Mouse (Mus musculus) olfactory bulb, adult 2 months (tissue): ENCODE data around the gene Chd6. TPM values are rescaled to one million over a fixed set of nuclear protein-coding genes. Genes with fewer than 3 reads are reported as not detected.
A peak's percentile ranks its signal among the peaks of the same experiment; 100 is the strongest.

Experiments used
- H3K27ac ChIP-seq: fragments of 200-500 bp; 2 replicates; pipeline ENCODE4 v1.5.1; 2012; ENCODE audit warnings: low read depth, low read length; ENCODE audit not compliant: insufficient read depth
- H3K4me1 ChIP-seq: fragments of 200-500 bp; 2 replicates; pipeline ENCODE4 v1.6.1; 2012; ENCODE audit warnings: low read length; ENCODE audit not compliant: control insufficient read depth, insufficient read depth
- H3K4me3 ChIP-seq: fragments of 200-500 bp; 2 replicates; pipeline ENCODE4 v1.5.1; 2012; ENCODE audit warnings: mild to moderate bottlenecking, low read depth, low read length, moderate library complexity; ENCODE audit not compliant: insufficient read depth
- CTCF ChIP-seq: fragments of 200-500 bp; IDR thresholded peaks from 2 replicates; pipeline ENCODE4 v1.5.1; 2012; ENCODE audit warnings: low read depth, mild to moderate bottlenecking, low read length, moderate library complexity; ENCODE audit not compliant: insufficient read depth
- POLR2A ChIP-seq: fragments of 200-500 bp; IDR thresholded peaks from 2 replicates; pipeline ENCODE4 v1.6.1; 2012; ENCODE audit warnings: mild to moderate bottlenecking, low read depth, low read length, moderate library complexity; ENCODE audit not compliant: insufficient read depth
- WGBS: fragments of 180-500 bp; shearing (Covaris S2); methylation state at CpG from one replicate; pipeline ENCODE4 v1.1.7; 2018; 5-methylcytosine and 5-hydroxymethylcytosine counted together
- polyA plus RNA-seq: library from polyadenylated mRNA; stranded (reverse); fragments of >200 nt; gene quantifications from 2 replicates; pipeline ENCODE4 v1.2.4, GENCODE M21; 2012; ENCODE audit warnings: low replicate concordance; ENCODE audit not compliant: missing spikeins, insufficient read depth, insufficient read length

Chd6 gene
- polyA plus RNA-seq, result 148 TPM in 1 of 2 replicates, not detected in the other

DNA sequence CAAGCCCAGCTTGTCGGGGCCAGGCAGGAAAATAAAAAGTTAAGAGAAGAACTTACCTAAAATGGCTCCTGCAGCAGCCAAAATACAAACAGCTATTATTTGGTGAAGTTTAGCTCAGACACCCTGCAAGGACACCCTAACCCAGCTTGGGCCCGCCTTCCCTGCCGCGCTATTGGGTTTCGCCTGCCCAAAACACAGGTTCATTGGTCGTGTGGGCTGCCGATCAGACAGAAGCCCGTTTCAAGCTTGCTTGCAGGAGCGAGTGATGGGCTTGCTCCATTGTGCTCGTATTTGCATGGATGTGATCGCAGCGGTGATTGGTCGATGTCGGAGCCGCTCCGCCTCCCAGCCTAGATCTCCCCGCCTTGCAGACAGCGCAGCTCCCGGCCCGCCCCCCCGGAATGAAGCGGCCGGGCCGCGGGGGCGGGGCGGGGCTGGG is at the start of gene Chd6:
Chd6 (minus strand) TSS at position 143 of the 439 bp plus-strand sequence.
- WGBS, result under 1% methylated on average over 27 of the region's 27 CpGs
- H3K4me1 ChIP-seq, result peaks cover 2% of the 10 kb centered on the region; the same call in 1 of the 2 replicates
- H3K4me3 ChIP-seq, result peak within 1 kb of the TSS; percentile 99
- H3K27ac ChIP-seq, result peak within 1 kb of the TSS; percentile 81
- TF ChIP-seq POLR2A (no peak), CTCF (no peak)

DNA sequence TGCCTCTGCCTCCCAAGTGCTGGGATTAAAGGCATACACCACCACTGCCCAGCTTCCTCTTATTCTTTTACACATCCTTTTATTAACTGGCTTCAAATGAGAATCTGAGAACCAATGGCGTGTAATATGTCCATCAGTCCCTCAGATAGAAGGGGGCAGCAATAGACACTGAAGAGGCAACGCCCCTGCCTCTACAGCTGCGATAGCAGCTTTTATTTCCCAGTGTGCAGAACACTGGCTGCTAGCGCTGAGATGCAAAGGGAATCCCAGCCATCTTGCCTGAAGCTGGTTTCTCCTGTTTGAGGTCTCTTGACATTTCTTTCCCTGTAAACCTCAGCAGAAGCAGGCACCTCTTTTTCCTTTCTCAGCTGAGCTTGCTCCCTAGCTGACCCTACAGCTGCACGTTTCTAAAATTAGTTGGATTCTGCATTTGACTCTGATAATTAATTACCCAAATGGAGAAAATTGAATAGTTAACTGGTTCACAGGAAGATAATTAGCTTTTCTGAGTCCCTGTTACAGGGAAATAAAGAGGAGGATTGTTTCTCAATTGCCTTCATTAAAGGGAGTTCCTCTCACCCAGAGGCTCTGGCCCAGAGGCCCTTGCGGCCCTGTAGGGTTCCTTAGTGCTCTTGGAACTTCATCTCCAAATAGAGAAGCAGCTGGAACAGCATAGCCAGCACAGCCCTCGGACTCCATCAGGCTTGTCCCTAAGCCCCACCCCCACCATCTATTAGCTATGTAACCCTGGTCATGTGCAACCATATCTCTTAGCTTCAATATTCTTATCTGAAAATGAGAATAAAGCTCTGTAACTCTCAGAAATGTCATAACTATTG is 41.3 kb upstream of the Chd6 start:
- TF ChIP-seq POLR2A (no peak), CTCF (no peak)
- peaks cover 5% of the 10 kb centered on the region for H3K4me1 ChIP-seq
- H3K27ac ChIP-seq, result no peak overlapping the region
- no peak overlapping the region for H3K4me3 ChIP-seq
- 26% methylated on average over 7 of the region's 7 CpGs for WGBS

DNA sequence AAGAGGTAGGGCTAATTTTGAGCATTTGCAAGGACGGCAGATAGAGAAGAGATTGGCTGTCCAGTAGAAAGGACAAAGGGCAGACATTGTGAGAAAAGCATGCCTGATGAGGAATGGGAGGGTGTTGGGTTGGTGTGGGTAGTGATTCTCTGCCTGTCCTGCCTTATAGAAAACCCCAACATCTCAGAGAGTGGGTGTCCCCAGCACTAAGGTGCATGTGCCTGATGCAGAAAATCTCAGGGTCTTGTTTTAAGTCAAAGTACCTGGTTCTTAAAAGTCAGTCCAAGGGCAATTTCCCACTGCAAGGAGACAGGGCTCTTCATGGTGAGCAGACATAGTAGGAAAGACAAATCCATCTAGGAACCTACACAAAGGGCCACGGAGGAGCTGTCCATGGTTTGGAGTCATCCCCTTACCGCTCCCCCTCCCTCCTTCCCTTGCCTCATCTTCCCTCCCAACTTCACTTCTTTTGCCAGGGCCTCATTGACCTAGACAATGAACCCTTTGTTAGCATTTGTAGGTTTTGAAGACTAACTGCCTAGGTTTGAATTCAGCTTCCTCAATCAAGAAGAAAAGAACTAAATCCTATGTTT is 39.6 kb upstream of the Chd6 start:
- Histone ChIP-seq H3K27ac (no peak overlapping the region), H3K4me3 (no peak overlapping the region), H3K4me1 (peaks cover 5% of the 10 kb centered on the region)
- TF ChIP-seq CTCF (no peak), POLR2A (no peak)
- 69% methylated on average over 3 of the region's 3 CpGs for WGBS

DNA sequence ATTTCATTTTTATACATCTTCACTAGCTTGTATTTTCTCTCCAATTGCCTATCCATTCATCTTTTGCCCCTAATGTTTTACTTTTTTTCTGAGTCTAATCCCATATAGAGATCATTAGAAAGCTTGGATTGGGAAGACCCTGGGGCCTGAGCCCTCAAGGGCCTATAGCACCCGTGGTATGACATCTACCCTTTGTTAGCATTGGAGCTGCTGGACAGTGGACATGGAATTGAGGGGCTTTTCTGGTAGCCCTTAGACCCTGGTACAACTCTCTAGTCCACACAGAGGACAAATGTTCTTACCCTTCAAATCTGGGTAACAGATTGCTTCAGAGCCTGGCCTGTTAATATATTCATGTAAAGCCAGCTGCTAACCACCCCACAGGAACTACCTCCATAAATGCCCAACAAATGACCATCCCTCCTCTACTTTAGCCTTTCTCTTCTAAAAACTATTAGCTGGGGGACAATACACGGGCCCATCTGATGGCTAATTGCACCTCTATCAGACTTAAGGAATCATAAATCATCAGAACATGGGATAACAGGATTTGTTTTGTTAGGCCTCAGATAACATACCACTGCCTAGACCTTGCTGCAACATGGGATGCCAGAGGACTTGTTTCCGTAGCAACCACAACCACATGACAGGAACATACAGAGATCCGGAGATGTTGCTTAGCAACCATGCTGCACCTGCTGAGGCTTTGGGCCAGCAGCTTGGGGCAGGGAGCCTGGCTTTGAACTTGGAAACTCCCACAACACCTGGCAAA is 39.0 kb upstream of the Chd6 start:
- no peak overlapping the region for H3K27ac ChIP-seq
- peaks cover 5% of the 10 kb centered on the region for H3K4me1 ChIP-seq
- H3K4me3 ChIP-seq, result no peak overlapping the region
- 61% methylated on average over 4 of the region's 4 CpGs for WGBS
- TF ChIP-seq CTCF (no peak), POLR2A (no peak)

DNA sequence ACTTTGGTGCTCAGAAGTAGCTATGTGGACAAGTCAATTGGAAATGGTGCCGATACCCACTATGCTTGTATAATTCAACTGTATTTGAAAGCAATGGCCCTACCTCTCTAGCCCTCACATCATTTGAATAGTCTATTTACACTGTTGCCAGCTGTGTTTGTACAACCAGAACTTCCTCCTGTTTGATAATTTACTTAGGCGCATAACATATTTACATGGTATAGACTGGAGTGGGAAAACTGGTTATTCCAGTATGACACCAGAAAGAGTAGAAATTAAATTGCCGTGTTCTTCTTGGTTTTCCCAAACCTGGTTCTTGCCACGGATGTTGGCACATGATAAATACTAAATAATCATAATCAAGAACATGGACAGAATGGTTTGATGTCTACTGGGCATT is 35.9 kb upstream of the Chd6 start:
- H3K4me3 ChIP-seq, result no peak overlapping the region
- H3K27ac ChIP-seq, result no peak overlapping the region
- H3K4me1 ChIP-seq, result peaks cover 3% of the 10 kb centered on the region
- no peak for TF ChIP-seq POLR2A
- no peak for TF ChIP-seq CTCF
- 92% methylated on average over 4 of the region's 4 CpGs for WGBS

DNA sequence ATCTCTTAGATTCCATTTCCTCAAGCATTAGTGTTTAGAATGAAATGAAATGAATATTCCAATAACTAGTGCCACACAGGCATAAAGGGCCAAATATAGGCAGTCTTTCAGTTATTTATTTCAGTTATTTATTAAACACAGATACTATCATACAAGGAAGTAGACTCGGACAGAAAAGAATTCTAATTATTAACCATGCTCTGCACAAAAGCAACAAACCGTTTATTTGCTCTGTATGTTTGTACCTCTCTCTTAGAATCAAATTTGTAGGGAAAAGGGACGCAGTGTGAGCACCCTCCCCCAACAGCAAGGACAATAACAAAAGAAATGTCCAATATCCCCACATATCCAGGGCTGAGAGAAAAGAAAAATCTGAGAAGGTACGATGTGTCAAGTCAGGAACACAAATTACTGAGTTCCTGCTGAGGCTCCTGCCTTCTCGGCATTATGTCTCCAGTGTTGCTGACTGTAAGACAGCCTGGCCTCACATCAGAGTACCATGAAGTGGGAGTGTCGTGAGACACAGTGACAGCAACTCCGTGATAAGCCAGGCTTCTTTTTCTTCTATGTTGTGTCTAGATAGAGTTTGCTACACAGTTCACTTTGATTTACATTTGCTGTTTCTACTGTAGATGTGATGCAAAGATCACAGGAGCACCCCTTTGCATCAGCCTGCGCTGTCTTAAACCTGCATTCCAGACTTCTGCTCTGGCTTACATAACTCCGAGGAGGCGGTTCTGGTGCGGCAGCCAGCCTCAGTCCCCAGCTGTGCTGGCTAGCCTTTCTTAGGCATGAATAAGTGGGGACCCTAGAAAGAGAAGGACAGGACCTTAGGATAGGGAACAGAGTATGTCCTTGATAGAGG is 30.0 kb upstream of the Chd6 start:
- Histone ChIP-seq H3K27ac (no peak overlapping the region), H3K4me1 (peaks cover 4% of the 10 kb centered on the region; the same call in 1 of the 2 replicates), H3K4me3 (no peak overlapping the region)
- WGBS, result 38% methylated on average over 11 of the region's 11 CpGs
- TF ChIP-seq CTCF (no peak), POLR2A (no peak)

DNA sequence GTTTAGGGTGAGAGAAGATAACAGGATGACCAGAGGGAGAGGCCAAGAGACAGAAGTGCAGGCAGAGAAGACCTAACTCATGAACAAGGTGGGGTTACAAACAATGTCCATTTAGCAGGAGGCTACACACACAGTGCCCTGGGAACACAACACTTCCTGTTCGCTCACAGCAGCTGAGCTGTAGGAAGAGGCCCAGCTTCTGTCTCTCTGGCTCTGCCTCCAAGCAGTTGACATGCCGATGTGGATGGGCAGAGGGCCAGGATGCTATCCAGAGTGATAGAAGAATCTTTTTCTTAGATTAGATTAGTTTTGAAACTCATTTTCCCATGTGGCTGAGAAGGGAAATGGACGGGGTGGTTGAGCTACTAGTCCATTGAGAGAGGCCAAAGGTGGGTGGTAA is 28.1 kb upstream of the Chd6 start:
- TF ChIP-seq CTCF, result no peak
- no peak for TF ChIP-seq POLR2A
- H3K27ac ChIP-seq, result no peak overlapping the region
- peaks cover 4% of the 10 kb centered on the region; the same call in 1 of the 2 replicates for H3K4me1 ChIP-seq
- no peak overlapping the region for H3K4me3 ChIP-seq
- WGBS, result 72% methylated on average over 3 of the region's 3 CpGs

DNA sequence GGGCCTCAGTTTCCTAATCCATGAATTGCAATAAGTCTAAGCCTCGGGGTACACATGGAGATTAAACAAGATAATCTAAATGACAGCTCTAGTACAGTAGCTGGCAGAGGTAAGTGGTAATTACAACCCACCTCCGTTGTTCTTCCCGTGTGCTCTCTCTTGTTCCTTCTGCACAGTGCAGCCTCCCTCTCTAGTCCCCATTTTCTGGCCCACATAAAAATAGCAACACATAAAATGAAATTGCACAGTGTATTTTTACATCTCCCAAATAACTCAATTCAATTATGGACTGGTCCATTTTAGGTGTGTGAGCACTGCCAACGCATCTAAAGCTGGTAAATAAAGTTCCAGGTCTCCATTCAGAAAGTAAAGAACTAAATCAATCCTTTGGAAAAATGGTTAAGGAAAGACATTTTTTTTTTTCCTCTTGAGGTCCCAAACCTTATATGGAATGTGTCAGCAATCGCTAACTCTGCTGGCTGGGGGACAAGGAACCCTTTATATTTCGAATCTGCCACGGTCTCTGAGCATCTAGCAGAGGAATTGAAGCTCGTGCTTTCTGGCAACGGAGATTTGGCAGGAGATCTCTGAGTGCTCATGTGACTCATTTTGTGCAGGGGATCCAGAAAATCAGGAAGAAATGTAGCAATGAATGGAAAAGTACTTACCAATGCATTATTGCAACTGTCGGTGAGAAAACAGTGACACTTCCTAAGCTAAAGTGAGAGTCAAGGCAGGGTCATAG is 19.7 kb upstream of the Chd6 start:
- WGBS, result 23% methylated on average over 10 of the region's 10 CpGs
- TF ChIP-seq POLR2A (no peak), CTCF (no peak)
- Histone ChIP-seq H3K4me3 (no peak overlapping the region), H3K4me1 (no peaks in the 10 kb centered on the region; the same call in 1 of the 2 replicates), H3K27ac (no peak overlapping the region)
